Mouse (Mus musculus) frontal cortex, postnatal 10 days (tissue): ENCODE results near the gene Tubb3.

ENCODE experiments used
- DNase-seq, 2 experiments: peaks; one replicate each; pipeline ENCODE4 v3.0.0; 2022; ENCODE audit warnings: low spot score in 2 of 2, mixed read lengths in 1 of 2

The Tubb3 gene

GRCm38 (mm10) chr8:123411246-123411645 is at the start of gene Tubb3:
Gene Tubb3 (plus strand): TSS chr8:123411424.
- peak; percentile 87 to 88 for DNase-seq

GRCm38 (mm10) chr8:123373403-123374238 is 37.6 kb upstream of the Tubb3 start, which contains the start of gene Tcf25:
Gene Tcf25 (plus strand): TSS chr8:123373753.
- peak; percentile 95 to 97 for DNase-seq

GRCm38 (mm10) chr8:123374239-123374578 is 37.0 kb upstream of the Tubb3 start:
- DNase-seq, result peak; percentile 87 to 92

GRCm38 (mm10) chr8:123375701-123376100 is 35.5 kb upstream of the Tubb3 start:
- DNase-seq, result no peak

GRCm38 (mm10) chr8:123376106-123376505 is 35.1 kb upstream of the Tubb3 start:
- no peak for DNase-seq

- DNase-seq, result no peak
Observed at GRCm38 (mm10) chr8:123381711-123382110, 29.5 kb upstream of the Tubb3 start.

- no peak for DNase-seq
Observed at GRCm38 (mm10) chr8:123382516-123382915, 28.7 kb upstream of the Tubb3 start.

- no peak for DNase-seq
Observed at GRCm38 (mm10) chr8:123384883-123385540, 26.2 kb upstream of the Tubb3 start.

GRCm38 (mm10) chr8:123387041-123387440 is 24.2 kb upstream of the Tubb3 start:
- DNase-seq, result no peak

GRCm38 (mm10) chr8:123387801-123388200 is 23.4 kb upstream of the Tubb3 start:
- DNase-seq, result no peak

GRCm38 (mm10) chr8:123389026-123389425 is 22.2 kb upstream of the Tubb3 start:
- DNase-seq, result no peak

GRCm38 (mm10) chr8:123398308-123398707 is 12.9 kb upstream of the Tubb3 start:
- DNase-seq, result no peak

GRCm38 (mm10) chr8:123401936-123402335 is 9.3 kb upstream of the Tubb3 start:
- DNase-seq, result no peak

- DNase-seq, result no peak
Observed at GRCm38 (mm10) chr8:123402730-123403326, 8.4 kb upstream of the Tubb3 start.

GRCm38 (mm10) chr8:123404521-123404920 is 6.7 kb upstream of the Tubb3 start:
- no peak for DNase-seq

GRCm38 (mm10) chr8:123406786-123407185 is 4.4 kb upstream of the Tubb3 start, which contains the start of gene Mc1r:
Gene Mc1r (plus strand): TSS chr8:123407107.
- DNase-seq, result peak in 1 of 2 experiments; percentile 62

GRCm38 (mm10) chr8:123407612-123408011 is 3.6 kb upstream of the Tubb3 start:
- no peak for DNase-seq

- no peak for DNase-seq
Observed at GRCm38 (mm10) chr8:123408586-123409544, 2.4 kb upstream of the Tubb3 start.

- DNase-seq, result no peak
Observed at GRCm38 (mm10) chr8:123410049-123410587, 1.1 kb upstream of the Tubb3 start.

- DNase-seq, result no peak
Observed at GRCm38 (mm10) chr8:123410788-123411187, 436 bp upstream of the Tubb3 start.

- peak in 1 of 2 experiments; percentile 49 for DNase-seq
Observed at GRCm38 (mm10) chr8:123411781-123412327, 630 bp downstream of the Tubb3 start.
